Mouse (Mus musculus): ENCODE data around the gene Cdr1.

GRCm38 (mm10) chrX:61154246-61154645, 31.1 kb downstream of the Cdr1 start:
- TF ChIP-seq POLR2A (IDR thresholded peaks at IDR 0.05; ENCODE audit: extremely low read depth, insufficient read depth, low read length) (no peak), CTCF (IDR thresholded peaks at IDR 0.05; ENCODE audit: extremely low read depth, insufficient read depth, low read length) (no peak)
